Mouse (Mus musculus): ENCODE measurements around the gene Amotl2.

DNA sequence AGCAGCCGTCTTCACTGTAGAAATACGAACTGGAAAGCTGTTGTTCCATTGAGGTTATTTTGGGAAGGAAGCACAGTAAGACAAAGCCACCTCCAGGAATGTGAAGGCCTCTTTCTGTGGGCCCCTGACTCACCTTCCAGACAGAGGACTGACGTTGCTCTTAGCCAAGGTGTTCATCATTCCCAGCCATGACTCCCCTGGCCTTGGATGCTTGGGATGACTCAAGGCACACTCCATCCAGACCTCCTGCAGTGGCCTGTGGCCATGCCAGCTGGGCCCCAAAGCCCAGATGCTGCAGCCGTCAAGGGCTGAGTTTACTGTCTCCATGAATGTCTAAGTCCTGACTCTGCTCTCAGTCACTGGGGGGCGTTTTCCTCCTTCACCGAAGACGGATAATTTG lies 43.1 kb upstream of the Amotl2 start:
- TF ChIP-seq CTCF (IDR thresholded peaks at IDR 0.05; ENCODE audit: low read depth) (no peak), EP300 (IDR thresholded peaks at IDR 0.05; ENCODE audit: low read depth) (no peak)

Measured in liver, postnatal 0 days (tissue).